Mouse (Mus musculus) olfactory bulb, adult 2 months (tissue): ENCODE results near the gene Arfip2.

Source experiments
- CTCF ChIP-seq: fragments of 200-500 bp; IDR thresholded peaks from 2 replicates; pipeline ENCODE4 v1.5.1; 2012; ENCODE audit warnings: low read depth, mild to moderate bottlenecking, low read length, moderate library complexity; ENCODE audit not compliant: insufficient read depth
- POLR2A ChIP-seq: fragments of 200-500 bp; IDR thresholded peaks from 2 replicates; pipeline ENCODE4 v1.6.1; 2012; ENCODE audit warnings: mild to moderate bottlenecking, low read depth, low read length, moderate library complexity; ENCODE audit not compliant: insufficient read depth

DNA sequence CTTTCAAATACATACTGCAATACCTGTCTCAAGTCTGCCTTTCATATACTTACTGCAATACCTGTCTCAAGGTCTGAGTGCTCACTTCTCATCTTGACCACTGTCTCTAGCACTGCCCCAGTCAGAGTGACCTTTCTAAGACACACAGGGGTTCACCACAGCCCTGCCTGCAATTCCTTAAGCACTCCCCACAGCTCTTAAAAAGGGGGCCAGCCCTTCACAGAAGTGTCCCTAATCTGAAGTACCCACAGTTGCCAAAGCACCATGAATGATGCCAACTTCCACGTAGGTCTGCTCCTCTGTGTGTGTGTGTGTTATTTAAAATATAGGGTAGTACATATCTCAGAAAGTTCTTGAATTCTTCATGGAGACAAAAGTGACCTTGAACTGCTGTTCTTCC lies 28.4 kb downstream of the Arfip2 start:
- TF ChIP-seq CTCF (no peak), POLR2A (no peak)
